Mouse (Mus musculus) brain, embryonic 14.5 days (tissue): ENCODE measurements at regions not wholly inside any gene's neighbourhood (a gene's known extent, or its start where the extent isn't known, plus 50 kb on each side); places are given as distances from the start of the nearest gene placed in this dataset.

ENCODE experiments used
- CTCF ChIP-seq: fragments of 200-500 bp; IDR thresholded peaks from 2 replicates; pipeline ENCODE4 v1.5.1; 2012; ENCODE audit warnings: inconsistent platforms, mild to moderate bottlenecking, moderate library complexity, borderline replicate concordance; ENCODE audit not compliant: insufficient read depth, insufficient read length; ENCODE audit errors: extremely low read depth
- POLR2A ChIP-seq: fragments of 200-500 bp; IDR thresholded peaks from 2 replicates; pipeline ENCODE4 v1.6.1; 2012; ENCODE audit warnings: mild to moderate bottlenecking, inconsistent platforms, borderline replicate concordance; ENCODE audit not compliant: poor library complexity, insufficient read depth, insufficient read length, severe bottlenecking; ENCODE audit errors: extremely low read depth

GRCm38 (mm10) chr16:27641306-27641705 is 252.6 kb downstream of the Ccdc50 start:
- TF ChIP-seq CTCF (no peak), POLR2A (no peak)
